Mouse (Mus musculus): Measurements from ENCODE around the gene Hc. TPM values are rescaled to one million over a fixed set of nuclear protein-coding genes. Genes with fewer than 3 reads are reported as not detected.
A peak's percentile ranks its signal among the peaks of the same experiment; 100 is the strongest.

Gene Hc
- polyA plus RNA-seq, 1 experiment from 2014 or later: 0.49 TPM

DNA sequence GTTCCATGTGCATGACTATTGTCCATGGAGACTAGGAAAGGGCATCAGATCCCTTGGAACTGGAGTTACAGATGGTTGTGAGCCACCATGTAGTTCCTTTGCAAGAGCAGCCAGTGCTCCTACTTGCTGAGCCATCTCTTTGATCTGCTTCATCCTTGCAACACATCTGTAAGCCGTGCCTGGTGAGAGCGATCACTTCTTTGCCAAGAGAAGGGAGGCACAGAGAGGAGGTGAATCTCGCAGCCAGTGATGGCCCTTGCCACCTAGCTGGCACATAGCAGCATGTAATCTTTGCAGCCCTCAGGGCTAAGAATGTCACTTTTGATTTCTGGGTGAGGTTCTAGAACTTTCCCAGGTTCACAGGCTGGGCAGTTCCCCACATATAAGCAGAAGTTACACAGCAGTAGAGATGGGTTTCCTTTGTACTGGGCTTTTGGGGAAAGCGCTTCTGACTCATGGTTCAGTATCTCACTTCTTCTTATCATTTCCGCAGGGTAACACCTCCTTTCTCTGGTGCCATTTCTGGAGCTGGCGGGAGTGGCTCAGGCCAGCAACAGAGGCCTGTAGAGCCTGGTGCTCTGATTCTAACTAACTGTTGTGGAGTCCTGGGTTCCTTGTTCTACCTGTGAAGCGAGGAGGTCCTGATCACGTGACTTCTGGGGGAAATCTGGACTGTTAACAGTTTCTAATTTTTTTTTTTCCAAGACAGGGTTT lies 84.1 kb downstream of the Hc start:
- Histone ChIP-seq H3K4me1 (ENCODE audit: insufficient read depth) (no peaks in the 10 kb centered on the region), H3K9me3 (ENCODE audit: low read depth, low read length) (no peaks in the 10 kb centered on the region), H3K4me3 (ENCODE audit: low read depth, low read length) (no peak overlapping the region), H3K4me2 (no peak overlapping the region), H3K9ac (no peak overlapping the region), H3K27me3 (ENCODE audit: insufficient read depth, low read length) (no peaks in the 10 kb centered on the region), H3K27ac (ENCODE audit: low read depth) (no peak overlapping the region), H3K36me3 (ENCODE audit: insufficient read depth) (no peaks in the 10 kb centered on the region)
- ATAC-seq (ENCODE audit: insufficient read depth) (no peak), DNase-seq (no peak)
- 70% methylated on average over 8 of the region's 8 CpGs for WGBS
- TF ChIP-seq CTCF (IDR thresholded peaks at IDR 0.05; ENCODE audit: low read depth): no peak

DNA sequence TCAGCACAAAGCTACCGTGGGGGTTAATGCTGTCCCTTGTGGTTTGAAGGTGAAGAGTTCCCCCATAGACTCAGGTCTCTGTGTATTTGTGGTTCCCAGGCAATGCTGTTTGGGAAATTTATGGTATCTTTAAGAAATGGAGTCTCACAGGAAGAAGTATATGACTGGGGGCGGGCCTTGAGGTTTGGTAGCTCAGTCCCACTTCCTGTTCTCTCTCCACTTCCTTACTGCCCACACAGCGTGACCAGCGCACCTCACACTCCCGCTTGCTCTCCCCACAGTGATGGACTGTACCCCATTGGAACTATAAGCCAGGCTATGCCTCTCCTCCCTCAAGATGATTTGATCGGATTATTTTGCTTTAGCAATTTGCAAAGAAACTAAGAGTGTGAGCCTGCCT lies 84.8 kb downstream of the Hc start:
- ATAC-seq (ENCODE audit: insufficient read depth) (no peak), DNase-seq (no peak)
- H3K4me2 ChIP-seq: no peak overlapping the region
- H3K9ac ChIP-seq: no peak overlapping the region
- H3K27me3 ChIP-seq (ENCODE audit: insufficient read depth, low read length): no peaks in the 10 kb centered on the region
- H3K9me3 ChIP-seq (ENCODE audit: low read depth, low read length): no peaks in the 10 kb centered on the region
- TF ChIP-seq CTCF (IDR thresholded peaks at IDR 0.05; ENCODE audit: low read depth): no peak
- H3K4me3 ChIP-seq (ENCODE audit: low read depth, low read length): no peak overlapping the region
- WGBS: 85% methylated on average over 6 of the region's 6 CpGs
- no peaks in the 10 kb centered on the region for H3K4me1 ChIP-seq (ENCODE audit: insufficient read depth)
- no peaks in the 10 kb centered on the region for H3K36me3 ChIP-seq (ENCODE audit: insufficient read depth)
- H3K27ac ChIP-seq (ENCODE audit: low read depth): no peak overlapping the region

- no peak for ATAC-seq (ENCODE audit: insufficient read depth)
- H3K4me1 ChIP-seq (ENCODE audit: insufficient read depth): no peaks in the 10 kb centered on the region
- H3K27ac ChIP-seq (ENCODE audit: low read depth): no peak overlapping the region
- no peak overlapping the region for H3K4me3 ChIP-seq (ENCODE audit: low read depth, low read length)
- DNase-seq: no peak
- H3K36me3 ChIP-seq (ENCODE audit: insufficient read depth): no peaks in the 10 kb centered on the region
- H3K4me2 ChIP-seq: no peak overlapping the region
- no peak for TF ChIP-seq CTCF (IDR thresholded peaks at IDR 0.05; ENCODE audit: low read depth)
- no peaks in the 10 kb centered on the region for H3K9me3 ChIP-seq (ENCODE audit: low read depth, low read length)
- H3K27me3 ChIP-seq (ENCODE audit: insufficient read depth, low read length): no peaks in the 10 kb centered on the region
- WGBS: 74% methylated on average over 8 of the region's 8 CpGs
- H3K9ac ChIP-seq: no peak overlapping the region
Observed at GRCm38 (mm10) chr2:34973087-34973486, 88.2 kb downstream of the Hc start.

DNA sequence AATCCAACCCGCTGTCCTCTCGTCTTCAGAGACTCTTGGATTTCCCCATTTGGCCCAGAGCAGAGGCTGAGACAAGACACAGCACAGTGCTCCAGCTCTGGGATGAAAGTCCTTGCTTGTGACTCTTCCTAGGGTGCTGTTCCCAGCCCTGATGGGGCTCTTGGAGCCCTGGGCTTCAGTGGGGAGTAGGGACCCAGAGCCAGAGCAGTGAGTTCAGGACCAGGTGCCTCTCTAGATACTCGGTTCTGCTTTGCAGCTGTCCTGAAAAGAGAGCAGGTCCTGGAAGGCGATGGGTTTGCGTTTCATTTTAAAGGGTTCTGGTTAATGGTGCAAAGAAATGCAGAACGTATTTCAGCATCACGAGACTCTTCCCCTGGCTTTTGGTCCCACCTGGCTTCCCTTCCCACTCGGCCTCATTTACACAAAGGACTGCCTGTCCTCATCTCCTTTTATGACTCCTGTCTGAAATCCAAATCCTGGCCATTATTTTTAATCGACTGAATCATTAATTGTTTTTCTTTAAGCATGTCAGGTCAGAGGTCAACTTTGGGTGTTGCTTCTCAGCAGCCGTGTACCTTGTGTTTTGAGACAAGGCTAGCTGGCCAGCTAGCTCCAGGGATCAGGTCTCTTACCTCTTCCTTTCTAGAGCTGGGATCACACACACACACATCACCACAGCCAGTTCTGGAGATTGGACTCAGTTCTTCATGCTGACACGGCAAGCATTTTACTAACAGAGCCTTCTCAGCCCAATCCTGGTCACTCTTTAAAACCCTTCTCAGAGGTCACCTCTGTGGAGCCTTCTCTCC lies 90.0 kb downstream of the Hc start:
- H3K27ac ChIP-seq (ENCODE audit: low read depth): no peak overlapping the region
- no peaks in the 10 kb centered on the region for H3K27me3 ChIP-seq (ENCODE audit: insufficient read depth, low read length)
- no peak for DNase-seq
- ATAC-seq (ENCODE audit: insufficient read depth): no peak
- no peaks in the 10 kb centered on the region for H3K9me3 ChIP-seq (ENCODE audit: low read depth, low read length)
- no peak overlapping the region for H3K4me3 ChIP-seq (ENCODE audit: low read depth, low read length)
- WGBS: 69% methylated on average over 11 of the region's 11 CpGs
- H3K4me2 ChIP-seq: no peak overlapping the region
- H3K4me1 ChIP-seq (ENCODE audit: insufficient read depth): no peaks in the 10 kb centered on the region
- no peak overlapping the region for H3K9ac ChIP-seq
- TF ChIP-seq CTCF (IDR thresholded peaks at IDR 0.05; ENCODE audit: low read depth): no peak
- no peaks in the 10 kb centered on the region for H3K36me3 ChIP-seq (ENCODE audit: insufficient read depth)

DNA sequence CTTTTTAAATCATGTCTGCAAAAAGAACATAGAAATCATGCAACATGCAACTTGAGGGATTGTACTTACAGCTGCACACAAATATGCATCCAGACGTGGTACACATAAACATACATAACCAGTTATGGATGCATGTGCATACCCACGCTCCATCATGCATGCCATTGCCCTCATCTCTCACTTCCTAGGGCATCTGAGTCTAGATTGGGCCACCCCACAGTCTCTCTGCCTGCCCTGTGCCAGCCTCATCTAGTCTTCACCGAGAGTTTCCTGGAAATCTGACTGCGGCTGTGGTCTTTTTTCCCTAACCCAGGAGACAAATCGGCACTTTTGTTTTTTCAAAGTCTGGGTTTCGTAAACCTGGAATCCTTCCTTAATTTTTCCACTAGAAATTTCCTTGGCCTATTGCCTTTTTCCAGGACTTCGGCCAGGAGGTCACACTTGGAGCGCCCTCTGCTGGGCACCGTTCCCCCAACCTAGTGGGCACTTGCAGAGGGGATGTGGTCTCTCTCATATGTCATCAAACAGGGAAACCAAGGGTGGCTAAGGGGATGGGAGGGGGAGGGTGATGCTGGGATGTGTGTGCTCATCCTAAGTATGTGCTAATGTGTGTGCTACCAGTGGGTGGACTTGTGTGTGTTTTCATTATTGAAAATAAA lies 91.0 kb downstream of the Hc start:
- TF ChIP-seq CTCF (IDR thresholded peaks at IDR 0.05; ENCODE audit: low read depth): peak; percentile 83
- WGBS: 30% methylated on average over 9 of the region's 9 CpGs
- ATAC-seq (ENCODE audit: insufficient read depth) (no peak), DNase-seq (peak; percentile 87)
- Histone ChIP-seq H3K9ac (no peak overlapping the region), H3K27ac (ENCODE audit: low read depth) (no peak overlapping the region), H3K9me3 (ENCODE audit: low read depth, low read length) (no peaks in the 10 kb centered on the region), H3K4me2 (no peak overlapping the region), H3K36me3 (ENCODE audit: insufficient read depth) (no peaks in the 10 kb centered on the region), H3K27me3 (ENCODE audit: insufficient read depth, low read length) (no peaks in the 10 kb centered on the region), H3K4me3 (ENCODE audit: low read depth, low read length) (no peak overlapping the region), H3K4me1 (ENCODE audit: insufficient read depth) (no peaks in the 10 kb centered on the region)

DNA sequence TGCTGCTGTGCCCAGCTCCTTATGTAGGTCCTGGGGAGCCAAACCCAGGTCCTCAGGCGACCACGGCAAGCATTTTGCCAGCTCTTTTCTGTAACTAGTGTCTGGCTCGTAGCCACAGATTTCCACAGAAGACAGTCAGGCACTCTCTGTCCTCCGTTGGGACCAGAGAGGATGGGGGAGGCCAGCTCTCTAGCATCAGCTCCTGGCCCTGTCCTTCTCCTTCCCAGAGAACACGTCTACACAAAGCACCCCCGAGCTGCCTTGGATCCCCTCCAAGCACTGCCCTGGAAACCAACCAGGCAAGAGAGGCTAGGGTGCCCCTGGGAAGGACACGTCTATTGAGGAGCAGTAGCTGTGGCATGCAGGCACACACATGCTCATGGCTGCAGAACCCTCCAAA lies 92.1 kb downstream of the Hc start:
- 62% methylated on average over 7 of the region's 7 CpGs for WGBS
- no peaks in the 10 kb centered on the region for H3K36me3 ChIP-seq (ENCODE audit: insufficient read depth)
- no peak overlapping the region for H3K9ac ChIP-seq
- H3K27me3 ChIP-seq (ENCODE audit: insufficient read depth, low read length): no peaks in the 10 kb centered on the region
- H3K4me3 ChIP-seq (ENCODE audit: low read depth, low read length): no peak overlapping the region
- DNase-seq (no peak), ATAC-seq (ENCODE audit: insufficient read depth) (no peak)
- H3K27ac ChIP-seq (ENCODE audit: low read depth): no peak overlapping the region
- H3K4me2 ChIP-seq: no peak overlapping the region
- no peak for TF ChIP-seq CTCF (IDR thresholded peaks at IDR 0.05; ENCODE audit: low read depth)
- H3K4me1 ChIP-seq (ENCODE audit: insufficient read depth): no peaks in the 10 kb centered on the region
- no peaks in the 10 kb centered on the region for H3K9me3 ChIP-seq (ENCODE audit: low read depth, low read length)
